Mouse (Mus musculus) midbrain, embryonic 16.5 days (tissue): ENCODE data around the gene Taar8c. TPM values are rescaled to one million over a fixed set of nuclear protein-coding genes. Genes with fewer than 3 reads are reported as not detected.
"Not testable (repeated sequence)": the region's sequence is repeated elsewhere in the genome, so short reads cannot be mapped to it uniquely, and the experiment has no call there.

Experiments
- ATAC-seq: fragments of 200-750 bp; cut with Nextera tagmentation; 2 replicates; pipeline ENCODE4 v1.8.0; 2017; ENCODE audit warnings: moderate TSS enrichment
- H3K27ac ChIP-seq: fragments of 300-500 bp; sonication (generic); 2 replicates; pipeline ENCODE4 v1.5.1; 2014; ENCODE audit warnings: mild to moderate bottlenecking, low read length, mixed read lengths
- H3K27me3 ChIP-seq: fragments of 300-500 bp; sonication (generic); 2 replicates; pipeline ENCODE4 v1.6.1; 2014; ENCODE audit warnings: low read depth, low read length, mixed read lengths; ENCODE audit not compliant: control insufficient read depth, insufficient read depth
- H3K36me3 ChIP-seq: fragments of 300-500 bp; sonication (generic); 2 replicates; pipeline ENCODE4 v1.6.1; 2014; ENCODE audit warnings: mild to moderate bottlenecking, low read length, moderate library complexity, mixed read lengths; ENCODE audit not compliant: control insufficient read depth, insufficient read depth
- H3K4me1 ChIP-seq: fragments of 300-500 bp; sonication (generic); 2 replicates; pipeline ENCODE4 v1.6.1; 2014; ENCODE audit warnings: mild to moderate bottlenecking, low read length, mixed read lengths; ENCODE audit not compliant: control insufficient read depth, insufficient read depth
- H3K4me2 ChIP-seq: fragments of 300-500 bp; sonication (generic); 2 replicates; pipeline ENCODE4 v1.6.1; 2014; ENCODE audit warnings: mild to moderate bottlenecking, low read length, mixed read lengths
- H3K4me3 ChIP-seq: fragments of 300-500 bp; sonication (generic); 2 replicates; pipeline ENCODE4 v1.5.1; 2014; ENCODE audit warnings: low read depth, mild to moderate bottlenecking, low read length, moderate library complexity, mixed read lengths
- H3K9ac ChIP-seq: fragments of 300-500 bp; sonication (generic); 2 replicates; pipeline ENCODE4 v1.6.1; 2014; ENCODE audit warnings: low read depth, low read length, mixed read lengths
- H3K9me3 ChIP-seq: fragments of 300-500 bp; sonication (generic); replicated peaks from 2 replicates; pipeline ENCODE4 v1.6.1; 2014; ENCODE audit warnings: mild to moderate bottlenecking, low read length, mixed read lengths; ENCODE audit not compliant: control insufficient read depth, poor library complexity, severe bottlenecking
- WGBS: fragments of 180-500 bp; shearing (Covaris S2); extraction: QIAGEN DNeasy Blood & Tissue Kit; methylation state at CpG from one replicate; pipeline ENCODE4 v1.1.7; 2014; 5-methylcytosine and 5-hydroxymethylcytosine counted together
- polyA plus RNA-seq: library from polyadenylated mRNA; unstranded; fragments of >200 nt; fragmentation: Nextera tagmentation; extraction: Ambion mirVana; gene quantifications from 2 replicates; pipeline ENCODE4 v1.2.1, GENCODE M21; 2015

The Taar8c gene
- polyA plus RNA-seq, 1 experiment from 2014 or later, result not detected

GRCm38 (mm10) chr10:24131451-24132262, 29.9 kb upstream of the Taar8c start:
- WGBS, result 24% methylated on average over 9 of the region's 9 CpGs
- no peak overlapping the region for H3K4me2 ChIP-seq

GRCm38 (mm10) chr10:24111116-24111778, 9.5 kb upstream of the Taar8c start:
- Histone ChIP-seq H3K27ac (no peak overlapping the region), H3K4me1 (no peaks in the 10 kb centered on the region), H3K4me3 (no peak overlapping the region), H3K36me3 (no peaks in the 10 kb centered on the region), H3K27me3 (no peaks in the 10 kb centered on the region), H3K9ac (no peak overlapping the region), H3K4me2 (no peak overlapping the region), H3K9me3 (no peaks in the 10 kb centered on the region)
- no peak; the same call in 1 of the 2 replicates for ATAC-seq
- 48% methylated on average over 6 of the region's 6 CpGs for WGBS

More at GRCm38 (mm10) chr10:24131451-24132262, 29.9 kb upstream of the Taar8c start:
- H3K9me3 ChIP-seq, result no peaks in the 10 kb centered on the region
- H3K27ac ChIP-seq, result no peak overlapping the region
- no peak overlapping the region for H3K4me3 ChIP-seq
- peak; percentile 93 for ATAC-seq
- no peaks in the 10 kb centered on the region for H3K36me3 ChIP-seq
- no peaks in the 10 kb centered on the region; the same call in 1 of the 2 replicates for H3K27me3 ChIP-seq
- H3K4me1 ChIP-seq, result no peaks in the 10 kb centered on the region
- H3K9ac ChIP-seq, result no peak overlapping the region

- ATAC-seq, H3K9ac ChIP-seq, H3K36me3 ChIP-seq, H3K27ac ChIP-seq, H3K4me2 ChIP-seq, H3K4me3 ChIP-seq, H3K27me3 ChIP-seq, H3K4me1 ChIP-seq, H3K9me3 ChIP-seq: not testable (repeated sequence)
- 86% methylated on average over 8 of the region's 8 CpGs for WGBS
These were observed 7.7 kb upstream of the Taar8c start, which contains the start of gene Taar9 for GRCm38 (mm10) chr10:24109434-24109833. Taar9 (minus strand) TSS chr10:24109534.

GRCm38 (mm10) chr10:24108236-24108635, 6.5 kb upstream of the Taar8c start:
- 43% methylated on average over 3 of the region's 3 CpGs for WGBS
- H3K9me3 ChIP-seq, result no peaks in the 10 kb centered on the region

GRCm38 (mm10) chr10:24107747-24108146, 6.0 kb upstream of the Taar8c start:
- WGBS, result 61% methylated on average over 5 of the region's 5 CpGs

More at GRCm38 (mm10) chr10:24108236-24108635, 6.5 kb upstream of the Taar8c start:
- Histone ChIP-seq H3K4me1 (no peaks in the 10 kb centered on the region), H3K36me3 (no peaks in the 10 kb centered on the region), H3K27me3 (no peaks in the 10 kb centered on the region), H3K27ac (no peak overlapping the region), H3K4me3 (no peak overlapping the region), H3K4me2 (no peak overlapping the region), H3K9ac (no peak overlapping the region)
- ATAC-seq, result no peak

GRCm38 (mm10) chr10:24103299-24103698, 1.6 kb upstream of the Taar8c start:
- H3K4me2 ChIP-seq, H3K9me3 ChIP-seq, H3K9ac ChIP-seq, H3K36me3 ChIP-seq, H3K27ac ChIP-seq, ATAC-seq, H3K4me1 ChIP-seq, H3K4me3 ChIP-seq, H3K27me3 ChIP-seq: not testable (repeated sequence)
- WGBS, result 73% methylated on average over 1 of the region's 1 CpGs

More at GRCm38 (mm10) chr10:24107747-24108146, 6.0 kb upstream of the Taar8c start:
- Histone ChIP-seq H3K9ac (no peak overlapping the region), H3K4me1 (no peaks in the 10 kb centered on the region), H3K27ac (no peak overlapping the region), H3K36me3 (no peaks in the 10 kb centered on the region), H3K27me3 (no peaks in the 10 kb centered on the region), H3K4me3 (no peak overlapping the region), H3K4me2 (no peak overlapping the region), H3K9me3 (no peaks in the 10 kb centered on the region)
- no peak for ATAC-seq

- ATAC-seq, H3K27ac ChIP-seq, H3K4me2 ChIP-seq, H3K36me3 ChIP-seq, H3K4me1 ChIP-seq, H3K9ac ChIP-seq, H3K9me3 ChIP-seq, H3K4me3 ChIP-seq, H3K27me3 ChIP-seq: not testable (repeated sequence)
- 67% methylated on average over 2 of the region's 2 CpGs for WGBS
These were observed 4.7 kb downstream of the Taar8c start for GRCm38 (mm10) chr10:24097010-24097409.

GRCm38 (mm10) chr10:24092194-24092593, 9.5 kb downstream of the Taar8c start, which contains the start of gene Taar8b:
Taar8b (minus strand) TSS chr10:24092294.
- no peak within 1 kb of the TSS for H3K9ac ChIP-seq
- H3K27me3 ChIP-seq, result no peaks in the 10 kb centered on the region
- WGBS, result 81% methylated on average over 2 of the region's 2 CpGs
- no peak within 1 kb of the TSS for H3K4me3 ChIP-seq
- no peak within 1 kb of the TSS for H3K4me2 ChIP-seq
- H3K9me3 ChIP-seq, result no peaks in the 10 kb centered on the region
- no peak within 1 kb of the TSS for H3K27ac ChIP-seq
- no peaks in the 10 kb centered on the region for H3K36me3 ChIP-seq
- ATAC-seq, result no peak
- H3K4me1 ChIP-seq, result no peaks in the 10 kb centered on the region

- Histone ChIP-seq H3K4me3 (no peak overlapping the region), H3K27ac (no peak overlapping the region), H3K4me1 (no peaks in the 10 kb centered on the region), H3K27me3 (no peaks in the 10 kb centered on the region), H3K36me3 (no peaks in the 10 kb centered on the region), H3K9ac (no peak overlapping the region), H3K4me2 (no peak overlapping the region), H3K9me3 (no peaks in the 10 kb centered on the region)
- 98% methylated on average over 2 of the region's 2 CpGs for WGBS
- no peak for ATAC-seq
These were observed 14.5 kb downstream of the Taar8c start for GRCm38 (mm10) chr10:24087168-24087567.
